Mouse (Mus musculus) bone marrow macrophage, adult 2 months (primary cell): ENCODE results near the gene Wbp2.

Experiments used
- CTCF ChIP-seq: IDR thresholded peaks from 2 replicates; pipeline ENCODE4 v1.5.1; 2012; ENCODE audit warnings: low read depth, mild to moderate bottlenecking, low read length, moderate library complexity
- POLR2A ChIP-seq: IDR thresholded peaks from 2 replicates; pipeline ENCODE4 v1.6.1; 2012; ENCODE audit warnings: mild to moderate bottlenecking, low read depth, low read length, borderline replicate concordance

- TF ChIP-seq CTCF (no peak), POLR2A (no peak)
Measured at GRCm38 (mm10) chr11:116045173-116045572, 41.6 kb downstream of the Wbp2 start.
